Mouse (Mus musculus) urinary bladder, adult 18-20 months (tissue): ENCODE results near the gene Lipc.
A peak's percentile ranks its signal among the peaks of the same experiment; 100 is the strongest.

ENCODE experiments used
- DNase-seq, 2 experiments: peaks; one replicate each; pipeline ENCODE4 v3.0.0; 2022; ENCODE audit warnings: low spot score in 2 of 2, mixed read lengths in 2 of 2

Lipc gene

GRCm38 (mm10) chr9:70952126-70952525 is at the start of gene Lipc:
Gene Lipc (minus strand): TSS chr9:70952226.
- DNase-seq, result no peak

GRCm38 (mm10) chr9:70999161-70999560 is 47.1 kb upstream of the Lipc start:
- DNase-seq, result no peak

GRCm38 (mm10) chr9:70998719-70999118 is 46.7 kb upstream of the Lipc start:
- DNase-seq, result no peak

- peak in 1 of 2 experiments; percentile 10 for DNase-seq
Measured at GRCm38 (mm10) chr9:70993326-70993725, 41.3 kb upstream of the Lipc start.

- no peak for DNase-seq
Measured at GRCm38 (mm10) chr9:70991401-70991800, 39.4 kb upstream of the Lipc start.

GRCm38 (mm10) chr9:70987210-70987609 is 35.2 kb upstream of the Lipc start:
- no peak for DNase-seq

GRCm38 (mm10) chr9:70982991-70983480 is 31.0 kb upstream of the Lipc start:
- DNase-seq, result no peak

DNA sequence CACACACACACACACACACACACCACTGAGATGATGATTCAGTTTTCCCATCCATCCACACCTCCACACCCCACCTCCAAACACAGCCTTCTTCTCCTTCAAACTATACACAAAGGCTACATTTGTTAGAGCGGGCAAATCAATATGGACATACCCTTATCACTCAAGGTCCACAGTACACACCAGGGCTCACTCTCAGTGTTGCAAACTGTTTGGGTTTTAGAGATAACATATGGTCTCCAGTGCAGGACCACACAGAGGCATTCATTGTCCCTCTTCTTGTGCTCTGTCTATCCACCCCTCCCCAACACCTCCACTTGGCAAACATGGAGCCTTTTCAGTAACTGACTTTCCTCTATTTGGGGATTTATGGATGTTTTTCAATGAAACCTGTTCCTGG is 29.7 kb upstream of the Lipc start:
- DNase-seq, result no peak

GRCm38 (mm10) chr9:70979641-70980040 is 27.6 kb upstream of the Lipc start:
- DNase-seq, result no peak

- DNase-seq, result no peak
Measured at GRCm38 (mm10) chr9:70979171-70979570, 27.1 kb upstream of the Lipc start.

GRCm38 (mm10) chr9:70977392-70977791 is 25.4 kb upstream of the Lipc start:
- no peak for DNase-seq

- no peak for DNase-seq
Measured at GRCm38 (mm10) chr9:70975921-70976320, 23.9 kb upstream of the Lipc start.

DNA sequence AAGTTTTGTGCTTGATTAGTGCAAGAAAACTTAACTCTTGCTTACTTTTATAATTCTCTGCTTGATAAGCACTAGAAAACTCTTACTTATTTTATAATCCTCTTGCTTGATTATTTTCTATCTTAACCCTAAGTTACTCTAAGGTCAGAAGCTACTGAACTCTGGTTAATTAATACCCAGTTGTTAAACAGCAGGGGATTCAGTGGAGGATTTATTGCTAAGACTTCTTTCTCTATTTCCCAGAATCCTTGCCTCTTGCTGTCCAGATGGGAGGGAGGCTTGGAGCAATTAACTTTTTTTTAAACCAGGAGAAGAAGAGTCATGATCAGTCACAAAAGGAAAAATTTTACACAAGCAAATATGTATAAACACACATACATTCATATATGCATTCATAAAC is 21.3 kb upstream of the Lipc start:
- DNase-seq, result no peak

- DNase-seq, result no peak
Measured at GRCm38 (mm10) chr9:70969244-70969643, 17.2 kb upstream of the Lipc start.

- DNase-seq, result no peak
Measured at GRCm38 (mm10) chr9:70965999-70966994, 14.3 kb upstream of the Lipc start.

GRCm38 (mm10) chr9:70965422-70965821 is 13.4 kb upstream of the Lipc start:
- no peak for DNase-seq

GRCm38 (mm10) chr9:70965011-70965410 is 13.0 kb upstream of the Lipc start:
- no peak for DNase-seq

- DNase-seq, result no peak
Measured at GRCm38 (mm10) chr9:70963461-70963891, 11.4 kb upstream of the Lipc start.

- no peak for DNase-seq
Measured at GRCm38 (mm10) chr9:70962781-70963455, 10.9 kb upstream of the Lipc start.

DNA sequence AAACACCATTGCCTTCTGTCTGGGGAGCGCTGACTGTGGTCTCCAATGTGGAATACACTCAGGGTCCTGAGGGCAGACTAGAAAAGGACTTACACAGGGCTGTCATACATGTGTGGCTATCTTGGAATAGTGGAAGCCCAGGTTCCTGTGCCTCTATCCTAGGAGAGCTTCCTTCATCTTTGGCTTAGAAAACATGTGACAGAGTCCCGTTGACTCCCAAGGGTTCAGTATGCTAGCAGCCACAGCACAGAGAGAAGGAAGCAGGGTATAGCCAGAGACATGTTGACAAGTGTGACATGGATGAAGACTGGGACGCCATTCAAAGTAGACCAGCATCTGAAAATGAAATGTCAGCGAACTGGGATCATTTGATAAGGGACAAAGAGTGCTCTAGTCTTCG is 8.3 kb upstream of the Lipc start:
- no peak for DNase-seq

DNA sequence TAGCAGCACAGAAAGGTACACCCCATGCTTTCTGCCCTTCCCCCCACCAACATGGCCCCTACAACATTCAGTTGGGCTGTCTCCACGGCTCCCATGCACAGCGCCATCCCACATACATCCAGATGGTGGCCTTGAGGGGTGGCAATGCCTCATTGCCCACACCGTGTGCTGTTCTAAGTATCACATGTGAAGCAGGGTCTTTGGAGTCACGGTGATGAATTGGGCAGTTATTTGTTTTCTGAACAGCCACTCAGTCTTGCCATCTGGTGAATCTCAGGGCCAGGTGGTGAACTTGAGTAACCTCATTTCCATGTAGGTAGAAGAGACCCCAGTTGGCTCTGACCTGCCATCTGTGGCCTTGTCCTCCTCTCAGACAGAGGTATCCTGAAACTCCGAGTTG is 7.8 kb upstream of the Lipc start:
- no peak for DNase-seq

GRCm38 (mm10) chr9:70959447-70959846 is 7.4 kb upstream of the Lipc start:
- DNase-seq, result no peak

- no peak for DNase-seq
Measured at GRCm38 (mm10) chr9:70958381-70958780, 6.4 kb upstream of the Lipc start.
